Mouse (Mus musculus) layer of hippocampus, adult 2 months (tissue): ENCODE results near the gene Ifi202b. TPM values are rescaled to one million over a fixed set of nuclear protein-coding genes. Genes with fewer than 3 reads are reported as not detected.
"Not testable (repeated sequence)": the region's sequence is repeated elsewhere in the genome, so short reads cannot be mapped to it uniquely, and the experiment has no call there.

Experiments
- DNase-seq, 2 experiments: peaks; one replicate each; pipeline ENCODE4 v3.0.0; 2022; ENCODE audit warnings: low spot score in 2 of 2
- H3K27ac ChIP-seq: fragments of 200-600 bp; 2 replicates; pipeline ENCODE4 v1.8.1; 2022
- H3K4me3 ChIP-seq: fragments of 200-600 bp; 2 replicates; pipeline ENCODE4 v1.8.1; 2022; ENCODE audit warnings: mild to moderate bottlenecking
- CTCF ChIP-seq: fragments of 200-600 bp; conservative IDR thresholded peaks from 2 replicates; pipeline ENCODE4 v1.8.1; 2022; ENCODE audit warnings: antibody characterized with exemption, mild to moderate bottlenecking, moderate library complexity
- total RNA-seq, 2 experiments: library from RNA; stranded (reverse); gene quantifications; 2 replicates each; pipeline ENCODE4 v1.2.3; 2021

The Ifi202b gene
- total RNA-seq, 2 experiments from 2014 or later: not detected

- H3K4me3 ChIP-seq, H3K27ac ChIP-seq, DNase-seq: not testable (repeated sequence)
These were observed 63.3 kb downstream of the Ifi202b start for GRCm38 (mm10) chr1:173919279-173919678.

- TF ChIP-seq CTCF: no peak
- Histone ChIP-seq H3K4me3 (no peak overlapping the region), H3K27ac (no peak overlapping the region)
- no peak for DNase-seq
These were observed 68.0 kb downstream of the Ifi202b start for GRCm38 (mm10) chr1:173914559-173914958.

GRCm38 (mm10) chr1:173913256-173913791, 69.2 kb downstream of the Ifi202b start:
- not testable (repeated sequence) for H3K4me3 ChIP-seq, DNase-seq, H3K27ac ChIP-seq

Other genes starting within 250 kb of the Ifi202b start
- gene Ifi207, start 241.0 kb downstream of the Ifi202b start, total RNA-seq: under 1 TPM; 0.12 to 0.20 TPM
- under 1 TPM; 0.26 to 0.27 TPM for gene Ifi204, start 215.8 kb downstream of the Ifi202b start, total RNA-seq
- not detected for gene Ifi211, start 69.7 kb downstream of the Ifi202b start, total RNA-seq
- gene Mndal, start 40.3 kb downstream of the Ifi202b start, total RNA-seq: 10 to 100 TPM; 10.4 to 12.3 TPM
- 1 to 10 TPM; 4.5 to 5.6 TPM for gene Ifi203, start 40.1 kb downstream of the Ifi202b start, total RNA-seq
- gene Ifi205, start 49.1 kb upstream of the Ifi202b start, total RNA-seq: under 1 TPM in 1 of 2 experiments, not detected in 1; 0.29 TPM
- not detected for gene Olfr433, start 58.0 kb upstream of the Ifi202b start, total RNA-seq
- not detected for gene Olfr432, start 66.5 kb upstream of the Ifi202b start, total RNA-seq
- gene Olfr430, start 83.9 kb upstream of the Ifi202b start, total RNA-seq: not detected
- gene Olfr429, start 101.6 kb upstream of the Ifi202b start, total RNA-seq: not detected
- not detected for gene Olfr427, start 114.1 kb upstream of the Ifi202b start, total RNA-seq
- gene Olfr231, start 138.4 kb upstream of the Ifi202b start, total RNA-seq: not detected
- gene Olfr424, start 148.8 kb upstream of the Ifi202b start, total RNA-seq: not detected
- not detected for gene Olfr420, start 172.9 kb upstream of the Ifi202b start, total RNA-seq
- gene Spta1, start 190.0 kb upstream of the Ifi202b start, total RNA-seq: under 1 TPM in 1 of 2 experiments, not detected in 1; 0.05 TPM